Mouse (Mus musculus) C2C12 (cell line): ENCODE data around the gene Nudt16l1.

Source experiments
- CEBPB ChIP-seq: IDR thresholded peaks from one replicate; pipeline ENCODE4 v1.6.1; 2011; ENCODE audit warnings: low read depth, mild to moderate bottlenecking, control low read depth, moderate library complexity
- CTCF ChIP-seq: IDR thresholded peaks from one replicate; pipeline ENCODE4 v1.5.1; 2011; ENCODE audit not compliant: control insufficient read depth, insufficient read depth, insufficient read length
- FOSL1 ChIP-seq: IDR thresholded peaks from one replicate; pipeline ENCODE4 v1.8.0; 2011; ENCODE audit warnings: mild to moderate bottlenecking, low read length; ENCODE audit not compliant: poor library complexity, insufficient read depth, severe bottlenecking
- MAX ChIP-seq: IDR thresholded peaks from one replicate; pipeline ENCODE4 v1.6.1; 2011; ENCODE audit warnings: mild to moderate bottlenecking, control low read depth
- MYOD1 ChIP-seq: IDR thresholded peaks from one replicate; pipeline ENCODE4 v1.6.1; 2011; ENCODE audit warnings: low read depth; ENCODE audit not compliant: control insufficient read depth, insufficient read length
- MYOG ChIP-seq: IDR thresholded peaks from one replicate; pipeline ENCODE4 v1.6.1; 2011; ENCODE audit not compliant: control insufficient read depth, insufficient read length; ENCODE audit errors: extremely low read depth
- USF1 ChIP-seq: IDR thresholded peaks from one replicate; pipeline ENCODE4 v1.6.1; 2011; ENCODE audit warnings: low read depth, mild to moderate bottlenecking, control low read depth, moderate library complexity

DNA sequence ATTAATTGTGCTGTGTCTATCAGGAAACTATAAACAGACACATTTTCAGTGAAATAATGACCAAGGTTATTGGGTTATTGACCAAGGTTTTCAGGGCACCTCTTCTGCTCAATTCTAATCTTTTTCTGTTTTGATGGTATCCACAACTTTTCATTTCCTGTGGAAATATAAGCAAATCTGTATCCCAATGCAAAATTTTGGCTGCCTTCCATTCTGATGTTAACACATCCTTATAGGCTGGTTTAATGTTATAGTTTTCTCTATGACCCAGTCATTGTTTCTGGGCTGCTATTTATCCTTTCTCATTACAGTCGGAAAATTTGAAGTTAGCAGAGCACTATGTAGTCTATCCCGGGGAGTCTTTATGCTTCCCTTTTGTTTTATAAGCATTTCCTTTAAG is 38.9 kb upstream of the Nudt16l1 start:
- TF ChIP-seq CTCF (no peak), MYOD1 (no peak), FOSL1 (no peak), USF1 (no peak), CEBPB (no peak), MAX (no peak), MYOG (no peak)
